Mouse (Mus musculus): ENCODE results near the gene Psma3.
A peak's percentile ranks its signal among the peaks of the same experiment; 100 is the strongest.

Psma3 gene

DNA sequence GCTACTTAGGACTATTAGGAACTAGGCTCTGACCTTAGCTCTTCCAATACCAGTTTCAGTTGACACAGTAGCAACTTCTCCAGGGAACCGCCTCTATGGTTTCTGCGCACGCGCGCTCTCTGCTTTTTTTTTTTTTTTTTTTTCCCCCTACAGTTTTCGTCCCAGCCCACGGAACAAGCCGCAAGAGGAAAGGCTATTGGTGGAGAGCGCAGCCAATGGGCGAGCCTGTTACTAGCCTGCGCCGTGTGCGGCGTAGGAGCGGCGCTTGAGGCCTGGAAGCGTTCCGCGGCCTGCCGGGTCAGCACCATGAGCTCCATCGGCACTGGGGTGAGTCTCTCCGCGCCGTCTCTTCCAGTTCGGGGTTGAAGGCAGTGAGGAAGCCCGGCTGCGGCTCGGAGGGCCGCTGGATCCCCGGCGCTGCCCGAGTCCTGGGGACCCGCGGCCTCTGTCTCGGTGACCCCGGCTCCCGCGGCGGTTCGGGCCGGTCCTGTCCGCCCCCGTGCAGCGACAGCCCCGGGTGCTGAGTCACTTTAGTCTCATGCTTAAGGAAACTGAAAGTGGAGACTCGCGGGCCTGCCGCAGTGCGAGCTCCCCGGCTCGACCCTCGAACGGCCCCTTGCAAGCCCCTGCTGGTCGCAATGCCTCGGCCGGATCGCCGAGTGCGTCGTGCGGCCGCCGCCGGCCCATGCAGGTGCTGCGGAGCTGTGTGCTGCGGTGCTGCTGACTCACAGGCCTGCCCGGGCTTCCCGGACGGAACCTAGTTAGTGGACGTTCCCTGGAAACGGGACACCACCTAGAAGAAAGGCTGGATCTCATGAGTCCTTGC lies at the start of gene Psma3:
Gene Psma3, plus strand, starts transcription at position 181 of the 826 bp plus-strand sequence.
- DNase-seq: peak; percentile 79 to 83

DNA sequence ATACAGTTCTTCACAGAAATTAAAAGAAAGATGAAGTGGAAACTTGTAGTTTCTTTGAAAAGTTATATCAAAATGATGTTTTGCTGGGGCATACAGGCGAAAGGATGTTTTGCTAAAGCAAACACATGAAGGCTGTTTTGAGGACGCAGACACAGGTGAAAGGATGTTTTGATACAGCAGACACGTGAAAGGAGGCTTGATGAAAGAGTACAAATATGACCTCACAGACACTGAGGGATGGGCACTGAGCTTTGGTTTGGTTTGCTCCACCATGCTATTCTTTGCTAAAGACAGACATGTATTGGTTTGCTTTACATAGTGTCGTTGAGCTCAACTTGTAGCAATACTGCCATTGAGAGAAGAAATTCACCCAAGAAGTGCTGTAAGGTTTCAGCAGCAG lies 44.6 kb upstream of the Psma3 start:
- no peak for DNase-seq

DNA sequence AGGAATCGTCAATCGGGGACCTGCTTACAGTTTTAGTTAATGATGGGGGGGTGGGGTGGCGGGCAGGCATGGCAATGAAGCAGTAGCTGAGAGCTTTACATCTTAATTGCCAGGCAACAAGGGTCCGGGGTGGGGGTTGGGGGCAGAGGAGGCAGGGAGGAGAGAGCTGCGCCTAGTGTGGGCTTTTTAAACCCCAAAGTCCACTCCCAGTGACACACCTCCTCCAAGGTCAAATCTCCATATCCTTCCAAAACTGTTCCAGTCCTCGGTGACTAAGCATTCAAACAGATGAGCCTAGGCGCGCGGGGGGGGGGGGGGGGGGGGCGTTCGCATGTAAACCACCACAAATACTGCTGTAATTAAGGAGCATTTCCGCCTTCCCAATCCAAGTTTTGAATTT lies 37.3 kb upstream of the Psma3 start:
- DNase-seq: no peak

DNA sequence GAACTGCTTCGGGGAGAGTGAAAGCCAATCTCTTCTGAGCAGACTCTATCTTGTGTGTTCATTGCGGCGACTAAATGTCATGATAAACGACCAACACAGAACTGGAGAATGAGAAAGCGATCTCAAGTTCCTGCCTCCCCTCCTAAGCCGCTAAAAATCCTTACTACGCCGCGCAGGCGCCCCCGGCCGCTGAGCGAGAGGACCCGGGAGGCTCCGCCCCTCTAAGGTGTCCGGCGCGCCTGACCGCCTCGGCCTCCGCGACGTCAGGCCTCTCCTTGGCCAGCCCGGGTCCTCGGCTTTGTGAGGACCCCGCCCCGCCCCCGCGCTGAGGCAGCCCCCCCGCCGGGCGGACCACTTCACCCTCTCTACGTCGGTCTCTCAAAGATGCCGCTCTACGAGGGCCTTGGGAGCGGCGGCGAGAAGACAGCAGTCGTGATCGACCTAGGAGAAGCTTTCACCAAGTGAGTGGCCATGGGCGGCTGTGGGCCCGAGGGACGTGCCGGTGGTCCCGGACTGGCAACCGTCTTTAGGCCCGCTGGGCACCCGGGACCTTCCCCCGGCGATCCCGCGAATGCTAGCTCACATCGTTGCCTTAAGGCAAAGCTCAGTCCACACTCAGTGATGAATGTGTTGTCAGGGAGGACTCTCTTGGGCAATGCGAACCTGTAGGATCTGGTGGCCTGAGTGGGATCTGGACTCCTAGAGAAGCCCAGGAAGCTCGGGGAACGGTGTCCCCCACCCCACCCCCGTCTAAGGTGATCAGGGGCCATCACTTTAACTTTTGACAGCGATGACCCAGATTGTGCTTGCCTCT lies 36.6 kb upstream of the Psma3 start, which contains the start of gene Actr10:
Gene Actr10, plus strand, starts transcription at position 287 of the 814 bp plus-strand sequence.
- peak; percentile 87 to 94 for DNase-seq

DNA sequence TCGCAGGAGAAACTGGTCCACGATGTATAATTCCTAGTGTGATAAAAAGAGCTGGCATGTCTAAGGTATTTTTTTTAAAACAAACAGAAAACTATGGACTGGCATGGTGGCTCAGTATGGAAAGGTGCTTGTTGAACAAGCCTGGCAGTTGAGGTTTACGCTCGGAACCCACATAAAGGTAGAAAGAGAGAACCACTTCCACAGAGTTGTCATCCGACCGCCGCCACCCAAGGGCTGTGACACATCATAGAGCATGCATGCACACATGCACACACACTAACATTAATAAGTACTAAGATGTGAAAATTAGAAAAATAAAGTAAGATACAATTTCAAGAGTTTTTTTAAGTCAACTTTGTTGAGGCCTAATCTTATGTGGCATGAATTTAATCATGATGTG lies 33.6 kb upstream of the Psma3 start:
- DNase-seq: peak; percentile 5 to 14

DNA sequence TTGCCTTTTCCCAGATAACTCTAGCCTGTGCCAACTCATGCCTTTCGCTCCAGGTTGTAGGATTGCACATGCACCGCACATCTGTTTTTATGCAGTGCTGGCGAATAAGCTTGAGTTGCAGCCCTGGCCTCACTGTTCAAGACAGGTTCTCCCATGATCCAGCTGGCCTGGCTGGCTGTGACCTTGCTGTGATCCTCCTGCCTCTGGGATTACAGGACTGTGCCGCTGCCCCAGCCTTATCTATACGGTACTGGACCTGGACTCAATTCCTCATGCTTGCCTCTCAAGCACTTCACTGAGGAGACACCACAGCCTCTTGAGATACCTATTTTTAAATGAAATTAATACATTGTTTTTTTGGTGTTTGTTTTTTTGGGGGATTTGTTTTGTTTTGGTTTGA lies 30.2 kb upstream of the Psma3 start:
- no peak for DNase-seq

DNA sequence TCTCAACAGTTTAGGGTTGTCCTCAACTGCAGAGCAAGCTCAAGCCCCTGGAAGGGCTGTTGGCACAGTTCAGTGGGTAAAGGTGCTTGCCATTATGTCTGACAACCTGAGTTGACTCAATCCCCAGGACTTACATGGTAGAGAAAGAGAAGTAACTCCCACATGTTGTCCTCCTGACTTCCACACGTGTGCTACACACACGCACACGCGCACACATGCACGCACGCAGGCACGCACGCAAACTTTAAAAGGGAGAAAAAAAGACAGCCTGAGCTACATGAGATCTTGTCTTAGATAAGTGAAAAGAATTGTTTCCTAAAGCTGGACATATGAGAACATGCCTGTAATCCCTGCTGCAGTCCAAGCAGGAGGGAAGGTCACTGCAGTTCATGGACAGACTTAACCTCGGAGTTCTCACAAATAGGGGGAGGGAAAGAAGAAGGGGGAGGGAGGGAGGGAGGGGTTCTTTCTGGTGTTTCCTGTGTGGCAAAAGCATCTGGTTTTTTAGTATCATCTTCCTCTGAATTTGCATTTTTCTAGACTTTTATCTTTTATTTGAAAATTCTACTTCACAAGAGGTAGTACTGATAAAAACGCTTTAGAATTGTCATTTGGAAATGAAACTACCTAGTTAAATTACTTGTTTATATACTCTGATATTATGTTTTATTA lies 27.7 kb upstream of the Psma3 start:
- no peak for DNase-seq

DNA sequence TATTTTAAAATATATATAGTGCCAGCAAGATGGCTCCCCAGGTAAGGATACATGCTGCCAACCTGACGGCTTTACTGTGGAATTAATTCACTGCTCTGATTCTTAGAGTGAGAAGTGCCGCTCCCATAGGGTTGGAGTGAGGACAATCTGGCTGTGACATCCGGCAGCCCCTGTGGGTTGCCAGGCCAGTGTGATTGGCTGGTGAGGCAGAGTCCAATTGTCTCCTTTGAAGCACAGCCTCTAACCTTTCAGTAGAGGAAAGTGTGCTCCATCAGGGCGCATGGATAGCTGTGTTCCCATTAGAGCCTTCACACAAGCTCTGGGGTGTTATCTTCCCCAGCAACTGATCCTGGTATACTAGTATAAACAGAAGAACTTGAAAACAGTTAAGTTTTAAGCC lies 15.8 kb upstream of the Psma3 start:
- DNase-seq: no peak

DNA sequence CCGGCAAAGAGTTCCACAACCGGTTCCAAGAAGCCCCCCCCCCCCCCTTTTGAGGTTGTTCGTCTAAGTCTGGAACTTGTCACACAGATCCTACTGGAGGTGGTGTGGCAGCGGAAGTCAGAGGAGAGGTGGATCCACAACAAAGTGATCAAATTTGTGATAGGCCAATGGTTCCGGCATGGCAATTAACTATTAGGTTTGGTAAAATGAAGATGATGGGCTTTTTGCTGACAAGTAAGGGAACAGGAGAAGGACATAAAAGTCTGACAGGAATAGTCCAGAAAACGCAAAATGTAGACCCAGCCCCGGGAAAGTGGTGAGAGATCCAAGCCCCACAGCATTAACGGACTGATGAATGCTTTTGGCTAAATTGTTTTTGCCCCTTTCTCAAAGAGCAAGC lies 6.8 kb upstream of the Psma3 start:
- no peak for DNase-seq

DNA sequence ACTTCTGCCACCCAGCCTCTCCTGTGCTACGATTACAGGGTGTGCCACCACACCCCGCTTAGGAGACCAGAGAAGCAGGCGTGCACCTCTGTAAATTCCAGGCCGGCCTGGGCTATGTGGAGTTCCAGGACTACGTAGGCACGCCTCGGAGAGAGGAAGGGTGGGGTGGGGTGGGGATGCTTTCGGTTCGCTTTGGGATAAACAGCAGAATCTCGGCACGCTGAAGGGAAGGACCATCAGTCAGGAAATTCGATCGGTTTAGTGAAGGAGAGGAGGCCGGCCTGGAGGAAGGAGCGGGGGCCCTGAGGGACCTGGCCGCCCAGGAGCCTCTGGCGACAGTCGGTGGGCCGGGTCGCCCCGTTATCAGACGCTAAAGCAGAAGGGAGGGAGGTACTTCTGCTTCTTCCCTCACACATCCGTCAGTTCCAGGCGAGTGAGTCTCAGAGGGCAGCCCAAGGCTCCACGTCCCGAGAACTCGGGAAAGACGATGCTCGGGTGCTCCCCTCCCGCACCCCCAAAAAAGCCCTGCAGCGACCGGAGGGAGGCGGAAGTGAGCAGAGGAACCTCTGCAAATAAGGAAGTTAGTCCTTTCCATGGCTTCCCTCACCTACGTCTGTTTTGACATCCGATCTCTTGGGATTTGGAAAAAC lies 6.2 kb upstream of the Psma3 start:
- DNase-seq: peak; percentile 74 to 77

DNA sequence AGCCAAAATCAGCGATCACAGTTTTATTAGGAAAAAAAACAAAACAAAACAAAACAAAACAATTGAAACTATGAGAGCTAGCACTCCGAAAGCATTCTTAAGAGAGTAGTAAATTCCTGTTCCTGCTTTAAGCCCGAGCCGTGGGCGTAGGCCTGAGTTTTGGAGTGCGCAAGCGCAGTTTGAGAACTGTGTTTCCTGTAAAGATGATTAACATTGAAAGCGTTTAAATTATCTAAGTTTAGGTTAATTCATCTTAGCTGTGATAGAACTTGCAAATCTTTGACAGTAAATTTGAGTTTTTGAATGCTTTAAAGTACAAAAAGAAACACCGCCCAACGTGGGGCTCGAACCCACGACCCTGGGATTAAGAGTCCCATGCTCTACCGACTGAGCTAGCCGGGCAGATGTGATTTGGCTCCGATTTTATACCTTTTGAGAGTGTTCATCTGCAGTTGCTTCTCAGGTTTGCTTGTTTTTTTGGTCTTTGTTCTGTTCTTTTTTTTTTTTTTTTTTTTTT lies 5.6 kb upstream of the Psma3 start:
- DNase-seq: peak; percentile 70 to 84

DNA sequence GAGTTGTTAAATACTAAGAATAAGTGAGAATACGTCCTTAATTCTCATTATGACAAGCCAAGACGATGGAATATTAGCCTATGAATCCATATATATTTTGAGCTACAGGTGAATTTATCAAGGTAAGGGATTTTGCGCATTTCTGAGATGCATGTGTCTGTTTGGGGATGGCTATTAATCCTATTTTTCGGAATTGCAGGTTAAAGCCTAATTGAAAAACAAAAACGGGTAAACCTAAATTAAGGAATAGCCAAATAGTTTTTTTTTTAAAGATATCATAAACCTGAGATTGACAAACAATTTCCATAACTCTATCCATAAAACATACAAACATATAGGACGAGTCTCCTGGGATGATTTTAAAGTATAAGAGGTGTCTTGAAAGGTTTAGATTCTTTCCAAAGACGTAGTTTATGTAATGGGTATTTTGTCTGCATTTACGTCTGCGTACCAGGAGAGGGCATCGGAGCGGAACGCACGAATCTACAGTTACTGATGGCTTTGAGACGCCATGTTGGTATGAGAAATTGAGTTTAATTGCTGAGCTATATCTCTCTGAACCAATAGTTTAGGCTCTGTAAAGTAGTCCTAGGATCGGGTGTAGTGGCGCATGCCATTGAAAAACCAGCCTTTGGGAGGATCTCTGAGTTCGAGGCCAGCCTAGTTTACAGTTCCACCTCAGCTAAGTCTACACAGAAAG lies 4.8 kb upstream of the Psma3 start:
- DNase-seq: peak; percentile 31 to 66

DNA sequence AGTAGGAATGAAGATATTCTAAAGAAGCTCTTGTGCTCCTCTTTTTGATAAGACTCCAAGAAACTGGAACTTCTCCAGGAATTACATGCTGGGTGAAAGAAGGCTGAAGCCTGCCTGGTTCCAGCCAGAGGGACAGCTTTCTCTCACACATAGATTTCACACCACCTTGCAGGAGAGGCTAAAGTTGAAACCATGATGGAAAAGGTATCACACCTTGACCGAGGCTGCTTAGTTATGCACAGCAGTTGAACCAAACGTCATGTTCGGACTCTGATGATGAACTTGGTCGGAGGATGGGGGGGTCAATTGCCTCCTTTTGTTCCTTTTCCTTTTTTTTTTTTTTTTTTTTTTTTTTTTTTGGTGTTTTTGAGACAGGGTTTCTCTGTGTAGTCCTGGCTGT lies 590 bp upstream of the Psma3 start:
- no peak for DNase-seq

DNA sequence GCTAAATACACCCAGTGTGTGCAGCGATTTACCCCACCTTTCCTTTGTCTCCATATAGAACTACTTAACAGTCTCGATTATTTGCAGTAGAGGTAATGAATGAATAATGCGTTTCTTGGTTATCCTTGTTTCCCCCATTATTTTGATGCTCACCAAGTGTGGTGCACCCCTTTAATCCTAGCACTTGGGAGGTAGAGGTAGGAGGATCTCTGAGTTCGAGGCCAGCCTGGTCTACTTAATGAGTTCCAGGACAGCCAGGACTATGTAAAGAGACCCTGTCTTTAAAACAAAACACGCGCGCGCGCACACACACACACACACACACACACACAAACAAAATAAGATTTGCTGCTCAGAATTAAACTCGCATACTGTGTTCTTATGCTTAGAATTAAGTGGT lies 985 bp downstream of the Psma3 start:
- no peak for DNase-seq

DNA sequence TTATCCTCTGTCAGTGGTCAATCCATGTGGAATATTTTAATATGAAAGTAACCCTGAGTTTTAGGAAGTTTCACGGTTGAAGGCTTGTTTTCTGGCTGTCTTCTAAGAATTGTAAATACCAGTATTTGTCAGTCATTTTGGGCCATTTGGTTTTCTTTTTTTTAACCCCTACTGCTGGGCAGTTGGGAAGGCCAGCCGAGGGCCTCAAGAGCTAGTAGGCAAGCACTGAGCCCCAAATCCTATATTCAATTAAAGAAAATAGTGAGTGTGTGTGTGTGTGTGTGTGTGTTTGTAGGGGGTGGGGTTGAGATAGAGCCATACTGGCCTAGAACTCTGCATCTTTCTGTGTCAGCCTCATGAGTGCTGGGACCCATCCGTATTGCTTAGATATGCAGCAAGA lies 1.5 kb downstream of the Psma3 start:
- no peak for DNase-seq

DNA sequence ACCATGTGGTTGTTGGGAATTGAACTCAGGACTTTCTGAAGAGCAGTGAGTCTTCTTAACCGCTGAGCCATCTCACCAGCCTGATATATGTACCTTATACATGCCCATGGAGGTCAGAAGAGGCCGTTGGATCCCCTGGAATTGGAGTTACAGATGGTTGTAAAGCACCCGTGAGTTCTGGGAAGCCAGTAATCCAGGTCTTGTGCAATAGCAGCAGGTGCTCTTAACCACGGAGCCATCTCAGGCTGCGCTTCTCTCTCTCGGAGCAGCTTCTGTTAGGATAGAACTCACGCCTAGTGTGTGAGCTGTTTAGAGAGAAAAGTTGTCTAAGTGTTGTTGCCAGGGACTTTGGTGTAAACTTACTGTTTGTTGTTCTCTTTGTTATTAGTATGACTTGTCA lies 3.9 kb downstream of the Psma3 start:
- no peak for DNase-seq

DNA sequence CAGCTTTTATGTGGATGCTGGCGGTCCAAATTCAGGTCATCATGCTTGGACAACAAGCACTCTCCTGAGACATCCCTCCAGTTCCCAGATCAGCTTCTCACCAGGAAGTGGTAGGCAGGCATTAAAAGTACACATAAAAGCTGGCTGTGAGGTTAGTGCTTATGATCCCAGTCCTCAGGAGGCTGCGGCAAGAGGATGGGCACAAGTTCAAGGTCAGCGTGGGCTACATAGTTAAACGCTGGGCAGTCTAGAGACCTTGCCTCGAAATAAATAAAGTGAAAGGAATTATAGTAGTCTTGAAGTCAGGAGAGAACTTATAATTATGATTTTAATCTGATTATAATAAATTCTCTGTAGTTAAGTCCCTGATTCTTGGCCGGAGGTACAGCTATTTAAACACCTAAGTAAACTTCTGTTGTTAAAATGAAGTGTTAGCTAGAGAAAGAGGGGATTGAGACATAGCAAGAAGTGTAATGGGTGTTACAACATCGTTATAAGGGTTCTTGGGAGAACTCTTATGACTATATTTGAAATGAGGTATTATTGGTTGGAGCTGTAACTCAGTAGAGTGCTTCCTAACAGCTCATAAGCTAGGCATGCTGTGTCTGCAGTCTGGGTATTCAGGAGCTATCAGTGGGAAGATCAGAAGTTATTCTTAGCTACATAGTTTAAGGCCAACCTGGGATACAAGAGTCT lies 10.6 kb downstream of the Psma3 start:
- no peak for DNase-seq

DNA sequence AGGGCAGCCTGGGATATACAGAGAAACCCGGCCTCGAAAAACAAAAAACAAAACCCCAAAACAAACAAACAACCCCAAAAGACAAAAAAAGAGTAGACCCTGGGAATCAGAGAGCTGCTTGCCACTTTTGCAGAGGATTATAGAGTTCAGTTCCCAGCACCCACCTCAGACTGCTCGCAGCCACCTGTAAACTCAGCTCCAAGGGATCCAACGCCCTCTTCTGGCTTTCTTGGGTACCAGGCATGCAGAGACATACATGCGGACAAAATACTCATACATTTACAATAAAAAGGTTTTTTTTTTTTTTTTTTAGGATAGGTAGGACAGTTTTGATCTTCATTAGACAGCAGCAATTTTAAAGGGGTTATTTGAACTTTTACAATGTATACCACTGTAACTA lies 22.8 kb downstream of the Psma3 start:
- DNase-seq: no peak

DNA sequence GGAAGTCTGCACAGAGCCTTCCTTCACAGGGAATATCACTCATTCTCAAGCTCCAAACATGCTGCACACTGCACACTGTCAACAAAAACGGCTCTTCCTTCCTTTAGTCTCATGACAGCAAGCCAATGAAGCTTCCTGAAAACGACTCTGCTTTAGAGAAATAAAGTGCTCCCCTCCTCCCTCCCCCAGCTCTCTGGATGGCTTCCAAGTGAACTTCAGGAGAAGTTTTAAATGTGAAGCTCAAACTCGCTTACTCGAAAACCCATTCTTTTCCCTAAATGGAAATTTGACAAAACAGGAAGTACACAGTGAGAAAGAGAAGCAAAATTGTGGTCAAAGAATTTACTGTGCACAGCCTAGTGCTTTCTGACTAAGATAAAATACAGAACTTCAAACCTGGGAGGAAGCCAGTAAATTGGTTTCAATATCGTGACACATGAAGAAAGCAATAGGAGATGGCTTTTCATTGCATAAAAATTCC lies 25.0 kb downstream of the Psma3 start:
- peak in 1 of 2 experiments; percentile 43 for DNase-seq

DNA sequence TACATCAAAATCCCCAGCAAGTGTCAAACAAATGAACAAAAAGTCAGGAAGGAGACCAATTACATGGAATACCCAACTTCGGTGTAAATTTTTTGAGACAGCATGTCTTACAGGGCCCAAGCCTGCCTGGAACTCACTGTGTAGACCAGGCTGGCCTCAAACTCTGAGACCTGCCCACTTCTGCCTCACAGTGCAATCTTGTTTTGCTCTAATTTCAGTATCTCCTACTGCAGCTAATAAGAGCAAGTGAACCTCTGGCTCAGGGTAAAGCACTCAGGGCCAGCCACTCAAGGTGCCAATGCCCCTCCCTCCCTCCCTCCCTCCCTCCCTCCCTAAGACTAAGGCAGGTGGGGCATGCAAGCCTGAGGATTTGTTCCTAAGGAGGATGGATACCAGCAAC lies 25.9 kb downstream of the Psma3 start:
- no peak for DNase-seq

DNA sequence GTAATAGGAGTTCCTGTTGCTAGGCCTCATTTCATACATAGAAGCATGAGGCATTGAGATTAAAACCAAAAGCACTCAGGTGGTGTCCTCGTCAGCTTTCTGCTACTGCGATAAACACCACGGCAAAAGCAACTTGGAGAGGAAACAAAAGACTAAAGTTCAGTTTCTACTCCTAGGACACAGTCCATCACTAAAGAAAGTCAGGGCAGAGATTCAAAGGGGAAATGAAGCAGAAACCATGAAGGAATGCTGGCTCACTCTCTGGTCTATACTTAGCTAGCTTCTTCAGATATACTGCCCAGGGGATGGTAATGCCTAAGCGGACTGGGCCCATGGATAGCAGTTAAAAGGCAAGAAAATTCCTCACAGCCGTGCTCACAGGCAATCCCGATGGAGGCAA lies 27.0 kb downstream of the Psma3 start:
- no peak for DNase-seq
